In genomic region chr17:3336887-3337524, GRCm38 (mm10) we compare ENCODE assay signal across 14 mouse cellular contexts. TPM values are rescaled to one million over a fixed set of nuclear protein-coding genes. Genes with fewer than 3 reads are reported as not detected.
DNase-seq lines count a peak whose midpoint lies in the region; ATAC-seq lines count a peak whose summit lies in the region.
"Had no signal": no experiment of that assay in that cellular context is flagged by ENCODE, and none has a peak within 500 bp of the region (broad histone marks: within the 10 kb centered on the region; RNA-seq: fewer than 3 reads in every experiment).

No protein-coding gene starts in this region.

- no peaks in the 10 kb centered on the region for H3K27me3 ChIP-seq in kidney, embryonic 15.5 days
- no peaks in the 10 kb centered on the region for H3K27me3 ChIP-seq in hindbrain, embryonic 16.5 days (replicated peaks; ENCODE audit: control insufficient read depth, insufficient read depth, low read length)

- H3K4me2 ChIP-seq in kidney, embryonic 15.5 days, result no peak overlapping the region
- no peak overlapping the region for H3K4me2 ChIP-seq in hindbrain, embryonic 16.5 days (ENCODE audit: low read length)

- peaks cover 28% of the 10 kb centered on the region for H3K4me1 ChIP-seq in kidney, embryonic 15.5 days
- peaks cover 8% of the 10 kb centered on the region for H3K4me1 ChIP-seq in hindbrain, embryonic 16.5 days (ENCODE audit: control insufficient read depth, insufficient read depth, low read depth, low read length)

- DNase-seq in cerebellum, adult 11 months, result no peak
- DNase-seq in kidney, postnatal 36 days, result no peak
- DNase-seq in Muller cell, postnatal 12 days (ENCODE audit: inconsistent ontology term), result peak; percentile 83
- DNase-seq in gastrocnemius, postnatal 14 days, result no peak
- DNase-seq: adrenal gland, adult 8-10 months; heart, adult 18-20 months; lung, adult 2 months; right cerebral cortex, adult 18-20 months; thymus, adult 2 months had no signal

- no peaks in the 10 kb centered on the region for H3K9me3 ChIP-seq in kidney, embryonic 15.5 days (replicated peaks)
- no peaks in the 10 kb centered on the region for H3K9me3 ChIP-seq in hindbrain, embryonic 16.5 days (ENCODE audit: control insufficient read depth, low read length)

- H3K36me3 ChIP-seq in kidney, embryonic 15.5 days, result no peaks in the 10 kb centered on the region
- H3K36me3 ChIP-seq in hindbrain, embryonic 16.5 days (ENCODE audit: control insufficient read depth, insufficient read depth, low read length), result no peaks in the 10 kb centered on the region

- intact Hi-C loops in gastrocnemius, postnatal 14 days (cut with DNase I; ENCODE audit: low total_unique reads), result no loop called here

- H3K4me3 ChIP-seq in kidney, embryonic 15.5 days (replicated peaks), result no peak overlapping the region
- H3K4me3 ChIP-seq in hindbrain, embryonic 16.5 days (ENCODE audit: low read length), result no peak overlapping the region

- 56% methylated on average over 7 of the region's 7 CpGs for WGBS in kidney, embryonic 15.5 days
- 54% methylated on average over 7 of the region's 7 CpGs for WGBS in hindbrain, embryonic 16.5 days

- H3K9ac ChIP-seq in kidney, embryonic 15.5 days, result no peak overlapping the region
- H3K9ac ChIP-seq in hindbrain, embryonic 16.5 days (ENCODE audit: low read depth, low read length), result no peak overlapping the region

- peak overlapping the region; percentile 41; the same call in 1 of the 2 replicates for H3K27ac ChIP-seq in kidney, embryonic 15.5 days
- peak overlapping the region; percentile 21 for H3K27ac ChIP-seq in hindbrain, embryonic 16.5 days (ENCODE audit: low read depth, low read length)

- peak; percentile 65; the same call in 1 of the 2 replicates for ATAC-seq in cerebellum, adult (ENCODE audit: insufficient number of reproducible peaks, low FRiP score, low TSS enrichment)
- ATAC-seq in kidney, embryonic 15.5 days (replicated peaks; ENCODE audit: low FRiP score), result no peak
- ATAC-seq in hindbrain, embryonic 16.5 days, result peak; percentile 88
- no peak for ATAC-seq in erythroid progenitor cell, adult 5-6 weeks (replicated peaks; ENCODE audit: low FRiP score, poor library complexity, severe bottlenecking)
- ATAC-seq: intestine, embryonic 16.5 days had no signal

RNA-seq across cellular contexts. Expression of gene Tiam2, which starts 10.6 kb away (rescaled TPM):
- polyA plus RNA-seq in kidney, embryonic 15.5 days (2015; fragmentation: Nextera tagmentation; extraction: Ambion mirVana), result 4.5 and 5.0 TPM in 2 replicates
- 3.6 and 7.5 TPM in 2 replicates for polyA plus RNA-seq in hindbrain, embryonic 16.5 days (2015; fragmentation: Nextera tagmentation; extraction: Ambion mirVana)
- total RNA-seq in erythroid progenitor cell, adult 5-6 weeks (2015; ENCODE audit: low replicate concordance), result 3.2 and 3.8 TPM in 2 replicates
- 0.08 and 0.90 TPM in 2 replicates for total RNA-seq in erythroid progenitor cell, adult 5-6 weeks (2017; ENCODE audit: low replicate concordance)
- 1 to 10 TPM; 3.1 to 3.9 TPM for total RNA-seq in gastrocnemius, postnatal 14 days (2021)

Comparison
In these comparisons a context has a peak if more than half of its experiments do, and no peak if none do; other contexts are left out.
1. ATAC-seq: peak in cerebellum, adult (single experiment) and hindbrain, embryonic 16.5 days (single experiment); none in kidney, embryonic 15.5 days (single experiment) and erythroid progenitor cell, adult 5-6 weeks (single experiment).